Mouse (Mus musculus) kidney, postnatal 0 days (tissue): Measurements from ENCODE around the gene Ripk4. TPM values are rescaled to one million over a fixed set of nuclear protein-coding genes. Genes with fewer than 3 reads are reported as not detected.
A peak's percentile ranks its signal among the peaks of the same experiment; 100 is the strongest.

Experiments used
- ATAC-seq: fragments of 200-750 bp; cut with Nextera tagmentation; replicated peaks from 2 replicates; pipeline ENCODE4 v1.8.0; 2017; ENCODE audit warnings: low read depth, moderate number of reproducible peaks, moderate TSS enrichment, moderate library complexity; ENCODE audit not compliant: low FRiP score
- DNase-seq: peaks from one replicate; pipeline ENCODE4 v3.0.0-alpha.2; 2016; ENCODE audit warnings: low spot score
- H3K27ac ChIP-seq: fragments of 300-500 bp; sonication (generic); 2 replicates; pipeline ENCODE4 v1.5.1; 2014; ENCODE audit warnings: mild to moderate bottlenecking
- H3K27me3 ChIP-seq: fragments of 300-500 bp; sonication (generic); 2 replicates; pipeline ENCODE4 v1.6.1; 2014; ENCODE audit warnings: low read length, mixed read lengths; ENCODE audit not compliant: insufficient read depth
- H3K36me3 ChIP-seq: fragments of 300-500 bp; sonication (generic); 2 replicates; pipeline ENCODE4 v1.6.1; 2014; ENCODE audit warnings: low read length, mixed read lengths; ENCODE audit not compliant: insufficient read depth
- H3K4me1 ChIP-seq: fragments of 300-500 bp; sonication (generic); replicated peaks from 2 replicates; pipeline ENCODE4 v1.6.1; 2014; ENCODE audit warnings: antibody characterized with exemption, low read length, mixed read lengths; ENCODE audit not compliant: insufficient read depth
- H3K4me2 ChIP-seq: fragments of 300-500 bp; sonication (generic); 2 replicates; pipeline ENCODE4 v1.6.1; 2014; ENCODE audit warnings: mild to moderate bottlenecking, low read length, moderate library complexity, mixed read lengths
- H3K4me3 ChIP-seq: fragments of 300-500 bp; sonication (generic); replicated peaks from 2 replicates; pipeline ENCODE4 v1.5.1; 2014; ENCODE audit warnings: low read depth, low read length
- H3K9ac ChIP-seq: fragments of 300-500 bp; sonication (generic); 2 replicates; pipeline ENCODE4 v1.6.1; 2014; ENCODE audit warnings: low read depth, low read length
- H3K9me3 ChIP-seq: fragments of 300-500 bp; sonication (generic); replicated peaks from 2 replicates; pipeline ENCODE4 v1.6.1; 2016; ENCODE audit warnings: low read length, inconsistent platforms, mixed read lengths
- CTCF ChIP-seq: IDR thresholded peaks from 2 replicates; pipeline ENCODE4 v1.5.1; 2016; ENCODE audit warnings: antibody characterized with exemption, low read depth, mild to moderate bottlenecking, moderate library complexity
- WGBS: fragments of 180-500 bp; shearing (Covaris S2); extraction: QIAGEN DNeasy Blood & Tissue Kit; methylation state at CpG from one replicate; pipeline ENCODE4 v1.1.7; 2014; 5-methylcytosine and 5-hydroxymethylcytosine counted together
- polyA plus RNA-seq: library from polyadenylated mRNA; unstranded; fragments of >200 nt; fragmentation: Nextera tagmentation; extraction: Ambion mirVana; gene quantifications from 2 replicates; pipeline ENCODE4 v1.2.1, GENCODE M21; 2015

The Ripk4 gene
- polyA plus RNA-seq, 1 experiment from 2014 or later: 9.9 TPM

- H3K4me3 ChIP-seq: no peak overlapping the region
- H3K4me1 ChIP-seq: no peaks in the 10 kb centered on the region
- peaks cover 50% of the 10 kb centered on the region for H3K36me3 ChIP-seq
- no peak for ATAC-seq
- no peaks in the 10 kb centered on the region for H3K9me3 ChIP-seq
- H3K27ac ChIP-seq: no peak overlapping the region
- no peaks in the 10 kb centered on the region for H3K27me3 ChIP-seq
- WGBS: 88% methylated on average over 3 of the region's 3 CpGs
- no peak overlapping the region for H3K9ac ChIP-seq
- no peak for TF ChIP-seq CTCF
- no peak overlapping the region for H3K4me2 ChIP-seq
- no peak for DNase-seq
Observed at GRCm38 (mm10) chr16:97797212-97797611, 33.6 kb upstream of the Ripk4 start.

- ATAC-seq (no peak), DNase-seq (no peak)
- no peak overlapping the region for H3K27ac ChIP-seq
- no peak overlapping the region for H3K4me3 ChIP-seq
- no peaks in the 10 kb centered on the region for H3K27me3 ChIP-seq
- no peaks in the 10 kb centered on the region for H3K9me3 ChIP-seq
- no peak overlapping the region for H3K9ac ChIP-seq
- H3K4me1 ChIP-seq: no peaks in the 10 kb centered on the region
- 95% methylated on average over 6 of the region's 6 CpGs for WGBS
- H3K4me2 ChIP-seq: no peak overlapping the region
- TF ChIP-seq CTCF: no peak
- H3K36me3 ChIP-seq: peaks cover 42% of the 10 kb centered on the region
Observed at GRCm38 (mm10) chr16:97794256-97794655, 30.7 kb upstream of the Ripk4 start.

- H3K9me3 ChIP-seq: no peaks in the 10 kb centered on the region
- H3K4me3 ChIP-seq: no peak overlapping the region
- DNase-seq (no peak), ATAC-seq (no peak)
- H3K4me2 ChIP-seq: no peak overlapping the region
- no peak for TF ChIP-seq CTCF
- H3K27me3 ChIP-seq: no peaks in the 10 kb centered on the region
- no peaks in the 10 kb centered on the region for H3K4me1 ChIP-seq
- H3K27ac ChIP-seq: no peak overlapping the region
- no peak overlapping the region for H3K9ac ChIP-seq
- H3K36me3 ChIP-seq: no peaks in the 10 kb centered on the region
- 86% methylated on average over 5 of the region's 5 CpGs for whole genome bisulfite sequencing
Observed at GRCm38 (mm10) chr16:97783057-97783456, 19.5 kb upstream of the Ripk4 start.

DNA sequence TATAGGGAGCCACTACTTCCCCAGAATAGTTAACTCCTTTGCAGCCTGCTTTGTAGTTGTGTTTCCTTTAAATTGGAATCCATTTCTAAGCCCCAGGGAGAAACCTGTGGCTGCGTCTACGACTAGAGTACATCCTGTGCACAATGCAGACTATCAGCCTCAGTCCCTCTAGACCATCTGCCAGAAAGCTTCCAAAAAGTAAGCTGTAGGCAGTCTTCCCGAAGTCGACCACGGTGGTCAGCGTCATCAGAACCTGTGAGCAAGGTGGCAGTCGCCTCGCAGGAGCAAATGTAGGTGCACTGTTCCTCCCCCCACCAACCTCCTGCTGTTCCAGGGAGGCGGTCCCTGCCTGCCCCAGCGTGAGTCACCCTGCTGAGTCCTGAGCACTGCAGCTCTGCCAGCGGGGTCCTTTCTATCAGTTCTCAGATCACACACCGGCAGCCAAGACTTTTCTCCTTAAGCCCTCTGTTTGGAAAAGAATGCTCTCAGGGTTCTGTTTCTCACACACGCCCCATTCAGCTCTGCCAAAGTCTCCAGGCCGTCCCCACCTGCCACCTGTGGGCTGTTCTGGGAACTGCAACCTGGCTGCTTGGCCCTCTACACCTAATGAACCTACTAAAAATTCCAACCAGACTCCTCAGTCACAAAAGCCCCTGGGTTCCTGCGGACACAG lies 14.9 kb upstream of the Ripk4 start:
- no peak overlapping the region for H3K4me3 ChIP-seq
- H3K4me1 ChIP-seq: no peaks in the 10 kb centered on the region
- no peaks in the 10 kb centered on the region for H3K27me3 ChIP-seq
- H3K27ac ChIP-seq: no peak overlapping the region
- TF ChIP-seq CTCF: peak; percentile 88
- H3K9me3 ChIP-seq: no peaks in the 10 kb centered on the region
- ATAC-seq (peak; percentile 77; the same call in 1 of the 2 replicates), DNase-seq (peak; percentile 84)
- H3K9ac ChIP-seq: no peak overlapping the region
- WGBS: 21% methylated on average over 15 of the region's 15 CpGs
- no peaks in the 10 kb centered on the region for H3K36me3 ChIP-seq
- H3K4me2 ChIP-seq: peak overlapping the region; percentile 18; the same call in 1 of the 2 replicates

GRCm38 (mm10) chr16:97766501-97766900 lies 2.9 kb upstream of the Ripk4 start:
- Histone ChIP-seq H3K4me2 (no peak overlapping the region), H3K27me3 (peaks cover 15% of the 10 kb centered on the region), H3K4me1 (no peaks in the 10 kb centered on the region), H3K9me3 (no peaks in the 10 kb centered on the region), H3K9ac (no peak overlapping the region), H3K36me3 (no peaks in the 10 kb centered on the region), H3K27ac (no peak overlapping the region), H3K4me3 (no peak overlapping the region)
- DNase-seq: no peak
- ATAC-seq: no peak
- no peak for TF ChIP-seq CTCF
- WGBS: 29% methylated on average over 3 of the region's 3 CpGs

GRCm38 (mm10) chr16:97764626-97765025 lies 1.0 kb upstream of the Ripk4 start:
- no peak for TF ChIP-seq CTCF
- Histone ChIP-seq H3K9ac (no peak overlapping the region), H3K27me3 (peaks cover 15% of the 10 kb centered on the region), H3K4me2 (no peak overlapping the region), H3K4me1 (no peaks in the 10 kb centered on the region), H3K36me3 (no peaks in the 10 kb centered on the region), H3K27ac (no peak overlapping the region), H3K4me3 (no peak overlapping the region), H3K9me3 (no peaks in the 10 kb centered on the region)
- DNase-seq: no peak
- WGBS: 52% methylated on average over 2 of the region's 2 CpGs
- no peak for ATAC-seq

GRCm38 (mm10) chr16:97763990-97764340 lies 378 bp upstream of the Ripk4 start:
- Histone ChIP-seq H3K36me3 (no peaks in the 10 kb centered on the region), H3K4me3 (peak overlapping the region; percentile 46), H3K27ac (no peak overlapping the region), H3K4me2 (peak overlapping the region; percentile 70), H3K4me1 (no peaks in the 10 kb centered on the region), H3K9me3 (no peaks in the 10 kb centered on the region), H3K27me3 (peaks cover 15% of the 10 kb centered on the region), H3K9ac (0 out of 2 replicates have a peak overlapping the region, but pooled peaks have one; percentile 58)
- 10% methylated on average over 13 of the region's 13 CpGs for WGBS
- ATAC-seq (peak; percentile 16; the same call in 1 of the 2 replicates), DNase-seq (peak; percentile 5)
- TF ChIP-seq CTCF: no peak
